Mouse (Mus musculus): ENCODE data around the gene Olfr98. TPM values are rescaled to one million over a fixed set of nuclear protein-coding genes. Genes with fewer than 3 reads are reported as not detected.

Gene Olfr98
- polyA plus RNA-seq (2012; rRNA removed) = not detected in 2 replicates

DNA sequence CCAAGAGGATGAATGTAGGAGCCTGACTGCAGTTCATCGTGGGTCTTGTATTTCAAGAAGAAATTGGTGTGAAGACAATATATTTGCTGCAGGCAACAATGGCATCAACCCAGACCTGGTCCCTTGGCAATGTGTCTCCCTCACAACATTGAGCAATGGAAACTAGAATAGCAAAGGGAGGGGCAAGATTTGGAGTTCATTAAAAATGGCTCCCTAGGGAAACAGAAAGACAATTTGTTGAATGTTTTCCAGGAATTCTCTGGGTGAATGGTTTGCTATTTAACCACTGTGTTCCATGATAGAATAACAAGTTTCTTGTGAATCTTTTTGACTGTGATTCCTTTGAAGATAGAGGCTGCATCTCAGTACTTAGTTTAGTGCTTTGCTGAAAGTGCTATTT, at the start of gene Olfr98:
Olfr98 (minus strand) TSS at position 124 of the 400 bp plus-strand sequence.

DNA sequence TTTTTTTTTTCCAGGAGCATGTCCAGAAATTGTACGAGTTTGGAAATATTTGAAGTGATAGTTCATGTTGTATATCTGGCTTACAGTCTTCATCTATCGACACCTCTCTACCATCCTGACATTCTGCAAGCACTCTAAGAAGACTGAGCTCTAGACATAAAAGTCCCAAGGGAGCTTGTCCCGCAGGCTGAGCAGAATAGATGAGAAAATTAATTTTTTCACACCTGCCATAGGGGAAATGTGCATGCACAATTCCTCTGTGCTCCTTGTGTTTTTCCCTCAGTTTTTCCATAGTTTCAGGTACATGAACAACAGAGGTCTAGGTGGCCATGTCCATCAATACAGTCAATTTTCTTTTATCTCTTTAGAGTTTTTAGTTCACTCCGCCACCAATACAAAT, 40.7 kb upstream of the Olfr98 start, which contains the start of gene Olfr101:
Olfr101 (minus strand) TSS at position 101 of the 400 bp plus-strand sequence.

DNA sequence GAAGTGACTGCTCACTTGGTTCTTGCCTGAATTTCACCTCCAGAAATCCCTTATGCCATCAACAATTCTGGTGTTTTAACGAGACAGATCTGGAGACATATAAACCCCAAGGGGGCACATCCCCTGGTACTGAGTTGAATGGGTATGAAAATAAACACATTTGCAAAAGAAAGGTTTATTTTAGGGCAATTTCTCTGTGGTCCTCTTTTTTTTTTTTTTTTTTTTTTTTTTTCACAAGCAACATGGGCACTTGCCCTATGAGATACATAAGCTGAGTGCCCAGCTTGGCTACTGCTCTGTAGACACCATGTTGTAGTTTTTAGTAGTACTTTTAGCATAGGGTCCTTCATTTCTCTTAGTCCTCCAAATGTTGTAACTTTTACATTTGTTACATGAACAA, 19.8 kb upstream of the Olfr98 start, which contains the start of gene Olfr99:
Olfr99 (minus strand) TSS at position 101 of the 400 bp plus-strand sequence.

DNA sequence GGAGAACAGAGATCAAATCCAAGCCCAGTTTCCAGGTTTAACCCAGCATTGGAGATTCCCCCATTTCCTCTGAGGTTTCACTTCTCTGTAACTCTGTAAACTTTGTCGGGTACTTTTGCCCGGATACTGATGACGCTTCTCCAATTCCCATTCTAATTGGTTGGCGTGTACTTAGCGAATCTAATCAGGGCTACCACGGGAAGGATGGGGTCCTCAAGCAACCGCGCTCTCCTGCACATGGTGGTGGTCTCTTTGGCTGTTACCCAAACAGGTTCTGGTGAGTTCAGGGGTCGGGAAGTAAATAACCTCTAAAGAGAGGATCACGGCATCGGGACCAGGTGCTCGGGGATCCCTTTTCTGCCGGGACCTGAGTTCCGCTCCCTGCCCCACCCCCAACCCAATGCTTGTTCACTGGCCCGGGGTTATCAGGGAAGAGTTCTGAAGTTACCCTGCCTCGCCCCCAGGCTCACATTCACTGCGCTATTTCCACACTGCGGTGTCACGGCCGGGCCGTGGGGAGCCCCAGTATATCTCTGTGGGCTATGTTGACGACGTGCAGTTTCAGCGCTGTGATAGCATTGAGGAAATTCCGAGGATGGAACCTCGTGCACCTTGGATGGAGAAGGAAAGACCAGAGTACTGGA, 6.6 kb upstream of the Olfr98 start, which contains the start of gene H2-M3:
H2-M3 (plus strand) TSS at position 163 of the 644 bp plus-strand sequence.

DNA sequence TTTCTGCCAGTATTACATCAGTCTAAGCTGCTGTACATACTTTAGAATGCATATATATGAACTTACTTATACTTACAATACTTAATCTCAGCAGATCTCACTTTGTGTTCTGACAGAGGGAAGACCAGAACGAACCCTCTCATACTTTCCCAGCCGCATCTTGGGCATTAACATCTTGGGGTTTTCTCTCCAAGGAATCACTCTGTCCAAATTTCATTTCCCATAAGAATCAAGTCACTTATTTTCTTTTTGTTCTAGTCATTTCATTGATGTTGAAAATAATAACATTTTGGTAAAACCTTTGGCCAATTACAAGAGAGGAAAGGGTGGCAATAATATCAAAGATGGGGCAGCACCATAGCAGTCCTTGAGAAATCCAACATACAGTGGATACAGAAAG, 26.3 kb downstream of the Olfr98 start, which contains the start of gene Olfr97:
Olfr97 (minus strand) TSS at position 101 of the 400 bp plus-strand sequence.

DNA sequence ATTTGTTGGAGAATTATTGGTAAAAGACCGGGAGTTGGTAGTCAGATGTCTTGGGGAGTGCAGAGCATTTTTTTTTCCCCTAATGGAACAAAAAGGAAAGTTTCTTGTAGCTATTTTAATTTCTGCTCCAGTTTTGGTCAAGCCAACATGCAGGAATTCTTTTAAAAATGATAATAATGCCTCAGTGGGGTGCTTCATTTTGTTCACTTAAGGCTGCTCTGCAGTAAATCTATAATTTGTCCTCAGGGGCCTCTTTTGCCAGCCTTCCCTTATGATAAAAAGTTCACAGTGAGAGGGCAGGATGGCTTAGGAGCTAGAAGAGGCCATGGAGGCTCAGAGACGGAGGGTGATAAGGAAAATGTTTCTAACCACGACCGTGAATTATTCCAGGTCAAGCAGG, 43.7 kb downstream of the Olfr98 start, which contains the start of gene Olfr96:
Olfr96 (plus strand) TSS at position 301 of the 400 bp plus-strand sequence.

DNA sequence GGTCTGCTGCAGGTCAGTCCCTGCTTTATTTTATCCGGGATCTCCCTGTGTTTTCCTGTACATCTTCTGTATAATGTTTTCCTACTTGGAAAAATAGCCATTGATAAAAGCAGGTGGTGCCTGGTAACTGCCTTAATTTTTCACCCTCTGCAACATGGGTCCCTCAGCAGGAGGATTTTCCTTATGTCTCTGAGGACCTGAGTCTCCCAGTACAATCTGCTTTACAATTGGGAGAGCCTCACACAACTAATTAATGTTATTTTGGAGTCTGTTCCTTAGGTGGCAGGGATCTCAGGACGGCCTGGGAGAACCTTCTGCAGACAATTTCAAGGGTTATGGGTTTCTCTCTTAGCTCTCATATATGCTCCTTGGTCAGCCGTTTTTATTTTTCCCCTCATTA, 50.5 kb downstream of the Olfr98 start, which contains the start of gene Olfr95:
Olfr95 (minus strand) TSS at position 101 of the 400 bp plus-strand sequence.

Other genes with a start within 250 kb of the Olfr98 start
- not detected in 2 replicates for gene Mog, start 240.4 kb downstream of the Olfr98 start, polyA plus RNA-seq (2012; rRNA removed)
- gene Gabbr1, start 217.8 kb downstream of the Olfr98 start, polyA plus RNA-seq (2012; rRNA removed) = 3.1 and 5.1 TPM in 2 replicates
- gene Olfr90, start 175.2 kb downstream of the Olfr98 start, polyA plus RNA-seq (2012; rRNA removed) = not detected in 2 replicates
- gene Olfr91, start 165.5 kb downstream of the Olfr98 start, polyA plus RNA-seq (2012; rRNA removed) = not detected in 2 replicates
- gene Olfr92, start 143.7 kb downstream of the Olfr98 start, polyA plus RNA-seq (2012; rRNA removed) = not detected in 2 replicates
- not detected in 2 replicates for gene Olfr93, start 102.3 kb downstream of the Olfr98 start, polyA plus RNA-seq (2012; rRNA removed)
- gene Ubd, start 69.9 kb downstream of the Olfr98 start, polyA plus RNA-seq (2012; rRNA removed) = 0.46 and 0.68 TPM in 2 replicates
- gene Olfr94, start 62.8 kb downstream of the Olfr98 start, polyA plus RNA-seq (2012; rRNA removed) = not detected in 2 replicates
- not detected in 2 replicates for gene Olfr95, start 50.6 kb downstream of the Olfr98 start, polyA plus RNA-seq (2012; rRNA removed)
- not detected in 2 replicates for gene Olfr96, start 43.6 kb downstream of the Olfr98 start, polyA plus RNA-seq (2012; rRNA removed)
- not detected in 2 replicates for gene Olfr97, start 26.4 kb downstream of the Olfr98 start, polyA plus RNA-seq (2012; rRNA removed)
- gene H2-M3, start 6.5 kb upstream of the Olfr98 start, polyA plus RNA-seq (2012; rRNA removed) = 2.6 and 3.0 TPM in 2 replicates
- not detected in 2 replicates for gene Olfr99, start 19.7 kb upstream of the Olfr98 start, polyA plus RNA-seq (2012; rRNA removed)
- not detected in 2 replicates for gene Olfr101, start 40.6 kb upstream of the Olfr98 start, polyA plus RNA-seq (2012; rRNA removed)
- not detected in 2 replicates for gene Olfr102, start 53.3 kb upstream of the Olfr98 start, polyA plus RNA-seq (2012; rRNA removed)
- gene Olfr103, start 75.9 kb upstream of the Olfr98 start, polyA plus RNA-seq (2012; rRNA removed) = not detected in 2 replicates
- not detected in 2 replicates for gene Olfr104-ps, start 95.8 kb upstream of the Olfr98 start, polyA plus RNA-seq (2012; rRNA removed)
- gene Olfr105-ps, start 115.3 kb upstream of the Olfr98 start, polyA plus RNA-seq (2012; rRNA removed) = not detected in 2 replicates
- gene Olfr106-ps, start 126.6 kb upstream of the Olfr98 start, polyA plus RNA-seq (2012; rRNA removed) = not detected in 2 replicates
- gene Olfr107, start 135.5 kb upstream of the Olfr98 start, polyA plus RNA-seq (2012; rRNA removed) = not detected in 2 replicates
- gene Olfr108, start 181.7 kb upstream of the Olfr98 start, polyA plus RNA-seq (2012; rRNA removed) = not detected in 2 replicates
- gene Olfr109, start 195.2 kb upstream of the Olfr98 start, polyA plus RNA-seq (2012; rRNA removed) = not detected in 2 replicates
- 0.06 TPM in 1 of 2 replicates, not detected in the other for gene H2-M2, start 219.8 kb upstream of the Olfr98 start, polyA plus RNA-seq (2012; rRNA removed)
- gene Olfr110, start 228.7 kb upstream of the Olfr98 start, polyA plus RNA-seq (2012; rRNA removed) = 0.02 TPM in 1 of 2 replicates, not detected in the other
- gene Olfr111, start 244.3 kb upstream of the Olfr98 start, polyA plus RNA-seq (2012; rRNA removed) = 0.03 and 0.04 TPM in 2 replicates